Mouse (Mus musculus) MEL (cell line): Measurements from ENCODE around the gene Stk10. TPM values are rescaled to one million over a fixed set of nuclear protein-coding genes. Genes with fewer than 3 reads are reported as not detected.

Experiments
- DNase-seq: peaks from one replicate; pipeline ENCODE4 v3.0.0; 2011; ENCODE audit warnings: low read depth, low spot score
- H3K27ac ChIP-seq: 2 replicates; pipeline ENCODE4 v1.5.1; 2012; ENCODE audit warnings: low read depth, mild to moderate bottlenecking, control low read depth, low read length, moderate library complexity; ENCODE audit not compliant: control insufficient read depth
- H3K27me3 ChIP-seq, 2 experiments: fragments of 150-350 bp in 1 of 2; sonication (generic) in 1 of 2; 2 replicates each; pipeline ENCODE4 v1.6.1; 2012; ENCODE audit warnings: low read length in 2 of 2, mild to moderate bottlenecking in 2 of 2, improper control_type of control experiment in 1 of 2, moderate library complexity in 1 of 2; ENCODE audit not compliant: insufficient read depth in 2 of 2, control insufficient read depth in 1 of 2
- H3K36me3 ChIP-seq, 2 experiments: 2 replicates each; pipeline ENCODE4 v1.6.1; 2012 to 2014; ENCODE audit warnings: low read length in 2 of 2, improper control_type of control experiment in 1 of 2, inconsistent platforms in 1 of 2, mild to moderate bottlenecking in 1 of 2; ENCODE audit not compliant: insufficient read depth in 2 of 2, control insufficient read depth in 1 of 2
- H3K4me1 ChIP-seq, 2 experiments: fragments of 150-350 bp in 1 of 2; sonication (generic) in 1 of 2; 2 replicates each; pipeline ENCODE4 v1.6.1; 2012; ENCODE audit warnings: low read length in 2 of 2, improper control_type of control experiment in 1 of 2, mild to moderate bottlenecking in 1 of 2; ENCODE audit not compliant: insufficient read depth in 2 of 2, control insufficient read depth in 1 of 2
- H3K4me3 ChIP-seq, 2 experiments: fragments of 150-350 bp in 1 of 2; sonication (generic) in 1 of 2; 2 replicates each; pipeline ENCODE4 v1.5.1; 2012; ENCODE audit warnings: low read depth in 2 of 2, low read length in 2 of 2, mild to moderate bottlenecking in 2 of 2, moderate library complexity in 2 of 2, control low read depth in 1 of 2, improper control_type of control experiment in 1 of 2; ENCODE audit not compliant: control insufficient read depth in 1 of 2, insufficient read depth in 1 of 2
- H3K79me2 ChIP-seq: 2 replicates; pipeline ENCODE4 v1.6.1; 2012; ENCODE audit warnings: mild to moderate bottlenecking, low read length, moderate library complexity; ENCODE audit not compliant: control insufficient read depth, poor library complexity, insufficient read depth
- H3K9ac ChIP-seq: 2 replicates; pipeline ENCODE4 v1.6.1; 2012; ENCODE audit warnings: low read depth, mild to moderate bottlenecking, control low read depth, low read length, moderate library complexity; ENCODE audit not compliant: control insufficient read depth, poor library complexity, severe bottlenecking
- H3K9me3 ChIP-seq: fragments of 150-350 bp; sonication (generic); replicated peaks from 2 replicates; pipeline ENCODE4 v1.6.1; 2012; ENCODE audit warnings: mild to moderate bottlenecking, low read length, improper control_type of control experiment, moderate library complexity; ENCODE audit not compliant: insufficient read depth
- BHLHE40 ChIP-seq: IDR thresholded peaks from 2 replicates; pipeline ENCODE4 v1.6.1; 2012; ENCODE audit warnings: low read depth, mild to moderate bottlenecking, inconsistent platforms, low read length, improper control_type of control experiment, borderline replicate concordance
- CHD2 ChIP-seq: IDR thresholded peaks from 2 replicates; pipeline ENCODE4 v1.6.1; 2011; ENCODE audit warnings: low read length, improper control_type of control experiment
- ELF1 ChIP-seq: IDR thresholded peaks from 2 replicates; pipeline ENCODE4 v1.6.1; 2014; ENCODE audit warnings: low read depth, mild to moderate bottlenecking, inconsistent platforms, low read length, improper control_type of control experiment, moderate library complexity
- GATA1 ChIP-seq: IDR thresholded peaks from 2 replicates; pipeline ENCODE4 v1.6.1; 2011; ENCODE audit warnings: low read depth, low read length, improper control_type of control experiment
- HCFC1 ChIP-seq: IDR thresholded peaks from 2 replicates; pipeline ENCODE4 v1.6.1; 2012; ENCODE audit warnings: low read depth, mild to moderate bottlenecking, inconsistent platforms, low read length, improper control_type of control experiment, moderate library complexity
- KAT2A ChIP-seq: conservative IDR thresholded peaks from 2 replicates; pipeline ENCODE4 v1.6.1; 2012; ENCODE audit warnings: low read depth, low read length, improper control_type of control experiment, inconsistent platforms
- MAX ChIP-seq: IDR thresholded peaks from 2 replicates; pipeline ENCODE4 v1.6.1; 2011; ENCODE audit warnings: low read length, improper control_type of control experiment
- MAZ ChIP-seq: IDR thresholded peaks from 2 replicates; pipeline ENCODE4 v1.6.1; 2012; ENCODE audit warnings: low read depth, mild to moderate bottlenecking, inconsistent platforms, low read length, improper control_type of control experiment
- NELFE ChIP-seq: IDR thresholded peaks from 2 replicates; pipeline ENCODE4 v1.6.1; 2011; ENCODE audit warnings: low read depth, low read length, improper control_type of control experiment
- NRF1 ChIP-seq: IDR thresholded peaks from 2 replicates; pipeline ENCODE4 v1.6.1; 2014; ENCODE audit warnings: low read depth, mild to moderate bottlenecking, inconsistent platforms, low read length, improper control_type of control experiment, moderate library complexity; ENCODE audit not compliant: poor library complexity, insufficient read depth, severe bottlenecking
- POLR2A ChIP-seq, 2 experiments: IDR thresholded peaks; 2 replicates each; pipeline ENCODE4 v1.6.1; 2011 to 2012; ENCODE audit warnings: low read length in 2 of 2, mild to moderate bottlenecking in 2 of 2, control low read depth in 1 of 2, improper control_type of control experiment in 1 of 2, low read depth in 1 of 2, moderate library complexity in 1 of 2; ENCODE audit not compliant: control insufficient read depth in 1 of 2, insufficient read depth in 1 of 2, poor library complexity in 1 of 2
- POLR2AphosphoS2 ChIP-seq: IDR thresholded peaks from 2 replicates; pipeline ENCODE4 v1.6.1; 2011; ENCODE audit warnings: low read length, improper control_type of control experiment
- POLR2AphosphoS5 ChIP-seq: IDR thresholded peaks from 2 replicates; pipeline ENCODE4 v1.6.1; 2012; ENCODE audit warnings: low read depth, borderline replicate concordance, mild to moderate bottlenecking, inconsistent platforms, low read length, moderate library complexity, mixed read lengths
- RAD21 ChIP-seq: IDR thresholded peaks from 2 replicates; pipeline ENCODE4 v1.6.1; 2011; ENCODE audit warnings: mild to moderate bottlenecking, low read depth, low read length, improper control_type of control experiment
- SMC3 ChIP-seq: IDR thresholded peaks from 2 replicates; pipeline ENCODE4 v1.6.1; 2011; ENCODE audit warnings: low read depth, low read length, improper control_type of control experiment
- TBP ChIP-seq: IDR thresholded peaks from 2 replicates; pipeline ENCODE4 v1.8.0; 2011; ENCODE audit warnings: low read depth, low read length, improper control_type of control experiment
- TCF12 ChIP-seq: IDR thresholded peaks from 2 replicates; pipeline ENCODE4 v1.6.1; 2014; ENCODE audit warnings: low read depth, mild to moderate bottlenecking, inconsistent platforms, low read length, improper control_type of control experiment, moderate library complexity
- UBTF ChIP-seq: IDR thresholded peaks from 2 replicates; pipeline ENCODE4 v1.6.1; 2012; ENCODE audit warnings: low read depth, mild to moderate bottlenecking, inconsistent platforms, low read length, improper control_type of control experiment, moderate library complexity, borderline replicate concordance; ENCODE audit not compliant: insufficient read depth
- USF1 ChIP-seq: IDR thresholded peaks from 2 replicates; pipeline ENCODE4 v1.6.1; 2014; ENCODE audit warnings: low read depth, mild to moderate bottlenecking, inconsistent platforms, low read length, improper control_type of control experiment, moderate library complexity
- USF2 ChIP-seq, 2 experiments: IDR thresholded peaks; 2 replicates each; pipeline ENCODE4 v1.6.1; 2011 to 2012; ENCODE audit warnings: improper control_type of control experiment in 2 of 2, low read length in 2 of 2, borderline replicate concordance in 1 of 2, inconsistent platforms in 1 of 2, low read depth in 1 of 2, mild to moderate bottlenecking in 1 of 2; ENCODE audit not compliant: insufficient read depth in 1 of 2
- ZMIZ1 ChIP-seq: IDR thresholded peaks from 2 replicates; pipeline ENCODE4 v1.6.1; 2012; ENCODE audit warnings: low read depth, mild to moderate bottlenecking, inconsistent platforms, low read length, improper control_type of control experiment, moderate library complexity
- polyA plus RNA-seq, 2 experiments: library from polyadenylated mRNA; stranded (reverse) in 1 of 2; unstranded in 1 of 2; fragments of >175 nt in 1 of 2; fragments of >200 nt in 1 of 2; gene quantifications; 2 replicates each; pipeline versions ENCODE4 v1.2.1 to v1.2.4; 2012; ENCODE audit warnings: low replicate concordance in 2 of 2, low read depth in 1 of 2; ENCODE audit not compliant: insufficient read length in 2 of 2, insufficient read depth in 1 of 2, missing spikeins in 1 of 2
- total RNA-seq: library from RNA; depleted of rRNA; stranded (reverse); fragments of 300-350 nt; gene quantifications from 2 replicates; pipeline ENCODE4 v1.2.3, GENCODE M21; 2012

The Stk10 gene
- total and polyA plus RNA-seq, 3 experiments: 10.8 to 14.4 TPM; not detected in 1

GRCm38 (mm10) chr11:32580305-32580947, 47.3 kb downstream of the Stk10 start:
- H3K4me3 ChIP-seq: peak overlapping the region; percentile 25 to 32
- H3K9me3 ChIP-seq: no peaks in the 10 kb centered on the region
- peaks cover 0 to 5% of the 10 kb centered on the region in 2 experiments; a peak in 1 of 4 replicates for H3K4me1 ChIP-seq
- H3K36me3 ChIP-seq: peaks cover 0 to 2% of the 10 kb centered on the region in 2 experiments; a peak in 1 of 4 replicates
- TF ChIP-seq NELFE: peak; percentile 56; the same call in 1 of the 2 replicates
- TF ChIP-seq POLR2A (IDR thresholded peaks at IDR 0.05; ENCODE audit: control insufficient read depth in 1 of 2, insufficient read depth in 1 of 2, low read depth in 1 of 2, low read length in 2 of 2, poor library complexity in 1 of 2): peak in 1 of 2 experiments; percentile 67; a peak in 2 of 4 replicates
- 0 out of 2 replicates have a peak, but pooled peaks have one; percentile 41 for TF ChIP-seq KAT2A
- TF ChIP-seq NRF1: 0 out of 2 replicates have a peak, but pooled peaks have one; percentile 7
- TF ChIP-seq HCFC1: peak; percentile 77
- TF ChIP-seq ZMIZ1: no peak
- no peak for TF ChIP-seq MAZ
- no peak for TF ChIP-seq SMC3
- peak; percentile 97 for TF ChIP-seq USF1
- no peak for TF ChIP-seq GATA1
- no peak for TF ChIP-seq POLR2AphosphoS5
- TF ChIP-seq MAX: no peak; the same call in 1 of the 2 replicates
- no peak for TF ChIP-seq BHLHE40
- peak; percentile 77 for TF ChIP-seq CHD2
- peak in 1 of 2 experiments; percentile 77; a peak in 2 of 4 replicates for TF ChIP-seq USF2 (IDR thresholded peaks at IDR 0.05; ENCODE audit: borderline replicate concordance in 1 of 2, insufficient read depth in 1 of 2, low read depth in 1 of 2, low read length in 2 of 2)
- TF ChIP-seq TBP: no peak; the same call in 1 of the 2 replicates
- no peak for TF ChIP-seq POLR2AphosphoS2
- TF ChIP-seq RAD21: no peak
- no peak for TF ChIP-seq UBTF
- TF ChIP-seq TCF12: 0 out of 2 replicates have a peak, but pooled peaks have one; percentile 16
- peak; percentile 96 for TF ChIP-seq ELF1
- H3K27ac ChIP-seq: peak overlapping the region; percentile 48
- H3K9ac ChIP-seq: peak overlapping the region; percentile 54
- no peaks in the 10 kb centered on the region for H3K79me2 ChIP-seq
- peak; percentile 97 for DNase-seq
- H3K27me3 ChIP-seq: no peaks in the 10 kb centered on the region
